Mouse (Mus musculus): ENCODE results near the gene Pla2r1. TPM values are rescaled to one million over a fixed set of nuclear protein-coding genes. Genes with fewer than 3 reads are reported as not detected.

Gene Pla2r1
- polyA plus RNA-seq, 1 experiment from 2014 or later: 1.0 TPM

DNA sequence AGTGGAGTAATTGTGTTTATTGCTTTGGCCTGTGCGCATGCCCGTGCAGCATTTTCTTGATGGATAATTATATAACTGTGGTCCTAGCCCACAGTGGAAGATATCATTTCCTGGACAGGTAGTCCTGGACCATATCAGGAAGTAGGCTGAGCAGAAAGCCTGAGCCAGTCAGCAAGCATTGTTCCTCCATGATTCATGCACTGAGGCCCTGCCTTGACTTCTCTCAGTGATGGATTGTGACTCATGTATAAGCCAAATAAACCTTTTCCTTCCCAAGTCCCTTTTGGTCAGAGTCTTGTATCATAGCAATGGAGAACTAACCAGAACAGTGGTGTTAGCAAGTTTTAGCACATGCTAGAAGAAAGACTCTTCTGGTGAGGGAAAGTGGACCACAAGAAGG lies 3.3 kb downstream of the Pla2r1 start:
- 88% methylated on average over 2 of the region's 2 CpGs for WGBS
- Histone ChIP-seq H3K9me3 (ENCODE audit: control insufficient read depth, low read length) (no peaks in the 10 kb centered on the region), H3K36me3 (ENCODE audit: control insufficient read depth, insufficient read depth, low read length) (no peaks in the 10 kb centered on the region), H3K4me3 (ENCODE audit: low read depth, low read length) (no peak overlapping the region), H3K4me1 (replicated peaks; ENCODE audit: control insufficient read depth, insufficient read depth, low read length) (no peaks in the 10 kb centered on the region; the same call in 1 of the 2 replicates), H3K9ac (ENCODE audit: low read length) (no peak overlapping the region), H3K27me3 (ENCODE audit: control insufficient read depth, insufficient read depth, low read length) (no peaks in the 10 kb centered on the region), H3K27ac (ENCODE audit: low read depth, low read length) (no peak overlapping the region), H3K4me2 (ENCODE audit: low read depth, low read length, severe bottlenecking) (no peak overlapping the region)
- no peak for DNase-seq (ENCODE audit: low spot score)
- no peak for ATAC-seq (replicated peaks; ENCODE audit: low FRiP score)

DNA sequence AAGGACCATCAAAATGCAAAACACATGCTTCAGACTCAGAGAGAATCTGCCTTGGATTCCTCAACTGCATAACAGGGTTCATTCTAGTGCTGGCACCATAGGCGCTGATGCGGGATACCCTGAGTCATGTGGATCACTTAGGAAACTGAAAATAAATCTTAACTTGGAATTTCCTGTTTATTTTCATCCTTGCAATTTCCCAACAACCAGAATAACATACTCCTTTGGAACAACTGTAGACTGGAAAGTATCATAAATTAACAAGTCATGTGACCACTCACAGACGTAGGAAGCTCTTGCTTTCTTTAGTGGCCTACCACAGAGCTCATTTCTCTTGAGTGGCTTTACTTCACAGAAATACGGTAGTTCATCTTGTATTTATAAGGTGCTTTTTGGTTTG lies 7.0 kb downstream of the Pla2r1 start:
- Histone ChIP-seq H3K4me1 (replicated peaks; ENCODE audit: control insufficient read depth, insufficient read depth, low read length) (0 out of 2 replicates have a peak, but pooled peaks cover 2% of the 10 kb centered on the region), H3K4me2 (ENCODE audit: low read depth, low read length, severe bottlenecking) (no peak overlapping the region), H3K27ac (ENCODE audit: low read depth, low read length) (no peak overlapping the region), H3K9me3 (ENCODE audit: control insufficient read depth, low read length) (no peaks in the 10 kb centered on the region), H3K9ac (ENCODE audit: low read length) (no peak overlapping the region), H3K27me3 (ENCODE audit: control insufficient read depth, insufficient read depth, low read length) (no peaks in the 10 kb centered on the region), H3K4me3 (ENCODE audit: low read depth, low read length) (no peak overlapping the region), H3K36me3 (ENCODE audit: control insufficient read depth, insufficient read depth, low read length) (no peaks in the 10 kb centered on the region)
- WGBS: 92% methylated on average over 4 of the region's 4 CpGs
- DNase-seq (ENCODE audit: low spot score) (no peak), ATAC-seq (replicated peaks; ENCODE audit: low FRiP score) (no peak)

DNA sequence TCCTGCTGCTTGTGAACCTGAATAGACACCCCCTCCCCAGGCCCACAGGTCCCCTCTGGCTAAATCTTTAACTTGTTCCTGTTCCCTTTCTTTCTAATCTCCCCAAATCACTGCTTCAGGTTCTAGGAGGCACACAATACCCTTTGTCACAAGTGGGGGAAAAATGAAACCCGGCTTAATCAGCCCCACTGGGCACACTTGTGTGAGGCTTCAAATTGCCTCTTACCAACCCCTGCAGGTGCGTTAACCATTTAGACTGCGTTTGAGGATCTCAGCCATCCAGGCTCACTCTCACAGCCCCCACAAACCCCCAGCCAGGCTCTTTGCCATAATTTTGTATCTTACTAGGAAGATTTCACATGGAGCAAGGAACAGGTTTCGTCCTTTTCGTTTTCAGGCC lies 9.1 kb downstream of the Pla2r1 start:
- DNase-seq (ENCODE audit: low spot score) (no peak), ATAC-seq (replicated peaks; ENCODE audit: low FRiP score) (no peak)
- Histone ChIP-seq H3K27ac (ENCODE audit: low read depth, low read length) (no peak overlapping the region), H3K4me3 (ENCODE audit: low read depth, low read length) (no peak overlapping the region), H3K9ac (ENCODE audit: low read length) (no peak overlapping the region), H3K4me1 (replicated peaks; ENCODE audit: control insufficient read depth, insufficient read depth, low read length) (0 out of 2 replicates have a peak, but pooled peaks cover 2% of the 10 kb centered on the region), H3K27me3 (ENCODE audit: control insufficient read depth, insufficient read depth, low read length) (no peaks in the 10 kb centered on the region), H3K9me3 (ENCODE audit: control insufficient read depth, low read length) (no peaks in the 10 kb centered on the region), H3K36me3 (ENCODE audit: control insufficient read depth, insufficient read depth, low read length) (no peaks in the 10 kb centered on the region), H3K4me2 (ENCODE audit: low read depth, low read length, severe bottlenecking) (no peak overlapping the region)
- 30% methylated on average over 5 of the region's 5 CpGs for WGBS

DNA sequence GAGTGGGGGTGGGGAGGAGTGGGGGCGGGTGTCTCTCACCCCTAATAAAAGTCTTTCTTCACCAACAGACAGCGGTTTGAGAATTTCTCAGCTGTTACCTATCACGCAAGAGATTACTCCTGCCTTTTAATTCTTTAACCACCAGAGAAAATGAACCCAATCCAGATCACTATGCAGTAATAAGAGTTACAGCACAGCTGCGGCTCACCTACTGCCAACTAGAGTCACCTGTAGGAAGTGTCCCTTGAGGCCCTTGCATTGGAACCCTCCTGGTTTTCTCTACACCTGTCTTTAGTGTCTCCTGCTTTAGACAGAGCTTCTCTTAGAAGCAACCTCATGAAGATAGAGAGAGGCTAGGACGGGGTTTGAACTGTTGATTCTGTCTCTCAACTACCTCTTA lies 11.4 kb downstream of the Pla2r1 start:
- Histone ChIP-seq H3K27ac (ENCODE audit: low read depth, low read length) (no peak overlapping the region), H3K36me3 (ENCODE audit: control insufficient read depth, insufficient read depth, low read length) (no peaks in the 10 kb centered on the region), H3K4me3 (ENCODE audit: low read depth, low read length) (no peak overlapping the region), H3K4me1 (replicated peaks; ENCODE audit: control insufficient read depth, insufficient read depth, low read length) (0 out of 2 replicates have a peak, but pooled peaks cover 2% of the 10 kb centered on the region), H3K9me3 (ENCODE audit: control insufficient read depth, low read length) (no peaks in the 10 kb centered on the region), H3K4me2 (ENCODE audit: low read depth, low read length, severe bottlenecking) (no peak overlapping the region), H3K27me3 (ENCODE audit: control insufficient read depth, insufficient read depth, low read length) (no peaks in the 10 kb centered on the region), H3K9ac (ENCODE audit: low read length) (no peak overlapping the region)
- ATAC-seq (replicated peaks; ENCODE audit: low FRiP score) (no peak), DNase-seq (ENCODE audit: low spot score) (no peak)
- WGBS: 60% methylated on average over 5 of the region's 5 CpGs

DNA sequence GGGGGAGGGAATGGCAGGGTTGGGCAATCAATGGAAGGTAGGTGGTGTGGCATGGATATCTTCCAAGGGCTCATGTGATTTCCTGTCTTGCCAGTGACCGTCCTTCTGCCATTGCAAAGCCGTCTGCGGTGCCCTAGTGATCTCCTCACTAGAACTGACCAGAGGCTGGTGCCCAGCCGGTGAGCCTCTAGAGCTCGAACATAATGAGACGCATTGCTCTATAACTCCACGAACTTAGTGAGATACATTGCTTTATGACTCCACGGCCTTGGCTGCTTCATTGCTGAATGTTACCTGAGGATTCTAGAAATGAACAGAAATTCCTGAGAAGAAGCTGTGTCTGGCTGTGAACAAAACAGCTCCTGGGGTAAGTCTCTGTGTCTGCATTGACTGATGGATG lies 12.8 kb downstream of the Pla2r1 start:
- ATAC-seq (replicated peaks; ENCODE audit: low FRiP score) (no peak), DNase-seq (ENCODE audit: low spot score) (no peak)
- no peak overlapping the region for H3K9ac ChIP-seq (ENCODE audit: low read length)
- no peak overlapping the region for H3K27ac ChIP-seq (ENCODE audit: low read depth, low read length)
- 0 out of 2 replicates have a peak, but pooled peaks cover 2% of the 10 kb centered on the region for H3K4me1 ChIP-seq (replicated peaks; ENCODE audit: control insufficient read depth, insufficient read depth, low read length)
- no peaks in the 10 kb centered on the region for H3K9me3 ChIP-seq (ENCODE audit: control insufficient read depth, low read length)
- no peak overlapping the region for H3K4me2 ChIP-seq (ENCODE audit: low read depth, low read length, severe bottlenecking)
- H3K4me3 ChIP-seq (ENCODE audit: low read depth, low read length): no peak overlapping the region
- 93% methylated on average over 8 of the region's 8 CpGs for WGBS
- no peaks in the 10 kb centered on the region for H3K27me3 ChIP-seq (ENCODE audit: control insufficient read depth, insufficient read depth, low read length)
- no peaks in the 10 kb centered on the region for H3K36me3 ChIP-seq (ENCODE audit: control insufficient read depth, insufficient read depth, low read length)

DNA sequence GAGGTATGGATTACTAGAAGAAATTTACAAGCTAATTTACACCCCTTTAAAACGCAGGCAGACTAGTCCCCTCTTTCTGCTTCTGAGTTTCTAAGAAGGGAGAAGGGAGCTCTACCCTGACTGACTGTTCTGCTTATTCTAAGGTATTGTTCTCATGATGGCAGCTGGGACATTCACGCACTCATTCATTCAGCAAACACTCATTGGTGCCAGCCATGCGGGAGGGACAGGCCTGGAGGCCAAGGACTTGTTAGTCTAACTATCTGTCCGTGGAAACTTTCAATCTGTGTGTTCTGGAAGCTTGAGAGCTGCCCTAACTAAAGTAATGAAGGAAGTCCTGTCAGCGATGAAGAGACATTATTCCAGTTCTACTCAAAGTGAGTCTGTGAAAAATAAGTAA lies 14.4 kb downstream of the Pla2r1 start:
- ATAC-seq (replicated peaks; ENCODE audit: low FRiP score): no peak
- no peaks in the 10 kb centered on the region for H3K27me3 ChIP-seq (ENCODE audit: control insufficient read depth, insufficient read depth, low read length)
- no peak for DNase-seq (ENCODE audit: low spot score)
- no peaks in the 10 kb centered on the region for H3K9me3 ChIP-seq (ENCODE audit: control insufficient read depth, low read length)
- no peak overlapping the region for H3K4me3 ChIP-seq (ENCODE audit: low read depth, low read length)
- H3K36me3 ChIP-seq (ENCODE audit: control insufficient read depth, insufficient read depth, low read length): no peaks in the 10 kb centered on the region
- WGBS: 80% methylated on average over 5 of the region's 5 CpGs
- no peak overlapping the region for H3K9ac ChIP-seq (ENCODE audit: low read length)
- no peak overlapping the region for H3K27ac ChIP-seq (ENCODE audit: low read depth, low read length)
- H3K4me2 ChIP-seq (ENCODE audit: low read depth, low read length, severe bottlenecking): no peak overlapping the region
- no peaks in the 10 kb centered on the region for H3K4me1 ChIP-seq (replicated peaks; ENCODE audit: control insufficient read depth, insufficient read depth, low read length)

DNA sequence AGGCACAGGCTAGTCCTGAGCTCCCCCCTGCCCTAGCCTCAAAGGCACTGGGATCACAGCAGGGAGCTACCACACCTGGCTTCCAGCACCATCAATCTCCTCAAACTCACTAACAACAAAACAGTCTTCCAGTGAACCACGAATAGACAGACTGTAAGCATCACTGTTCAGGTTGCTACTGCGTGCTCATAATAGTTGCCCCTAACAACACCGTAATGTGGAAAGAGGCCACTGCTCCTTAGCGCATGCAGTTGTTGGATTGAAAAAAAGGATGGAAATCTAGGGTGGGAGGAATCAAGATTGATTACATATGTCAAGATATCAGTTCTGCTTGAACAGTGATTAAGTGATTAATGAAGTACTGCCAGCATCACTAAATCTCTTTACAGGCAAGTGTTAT lies 14.8 kb downstream of the Pla2r1 start:
- Histone ChIP-seq H3K4me3 (ENCODE audit: low read depth, low read length) (no peak overlapping the region), H3K9ac (ENCODE audit: low read length) (no peak overlapping the region), H3K27ac (ENCODE audit: low read depth, low read length) (no peak overlapping the region), H3K27me3 (ENCODE audit: control insufficient read depth, insufficient read depth, low read length) (no peaks in the 10 kb centered on the region), H3K4me1 (replicated peaks; ENCODE audit: control insufficient read depth, insufficient read depth, low read length) (no peaks in the 10 kb centered on the region), H3K9me3 (ENCODE audit: control insufficient read depth, low read length) (no peaks in the 10 kb centered on the region), H3K4me2 (ENCODE audit: low read depth, low read length, severe bottlenecking) (no peak overlapping the region), H3K36me3 (ENCODE audit: control insufficient read depth, insufficient read depth, low read length) (no peaks in the 10 kb centered on the region)
- 87% methylated on average over 4 of the region's 4 CpGs for WGBS
- ATAC-seq (replicated peaks; ENCODE audit: low FRiP score) (no peak), DNase-seq (ENCODE audit: low spot score) (no peak)

DNA sequence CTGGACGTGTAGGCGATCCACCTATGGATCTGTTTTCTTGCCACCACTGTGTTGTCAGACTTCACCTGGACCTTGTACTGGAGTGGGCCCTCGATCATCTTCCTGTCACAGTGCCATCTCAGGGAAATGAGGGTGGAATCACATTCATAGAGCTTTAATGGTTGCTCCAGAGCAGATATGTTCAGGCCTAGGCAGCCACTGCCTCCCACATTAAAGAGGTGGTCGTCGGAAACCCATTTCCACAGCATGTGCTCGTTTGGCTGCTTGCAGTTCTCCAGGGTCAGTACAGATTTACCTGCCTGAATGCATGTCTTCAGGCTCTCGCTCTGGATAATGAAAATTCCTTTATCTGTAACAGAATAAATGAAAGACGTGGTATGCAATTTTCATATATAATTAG lies 18.4 kb downstream of the Pla2r1 start:
- no peaks in the 10 kb centered on the region for H3K4me1 ChIP-seq (replicated peaks; ENCODE audit: control insufficient read depth, insufficient read depth, low read length)
- no peak overlapping the region for H3K4me2 ChIP-seq (ENCODE audit: low read depth, low read length, severe bottlenecking)
- H3K36me3 ChIP-seq (ENCODE audit: control insufficient read depth, insufficient read depth, low read length): no peaks in the 10 kb centered on the region
- H3K4me3 ChIP-seq (ENCODE audit: low read depth, low read length): no peak overlapping the region
- H3K9me3 ChIP-seq (ENCODE audit: control insufficient read depth, low read length): no peaks in the 10 kb centered on the region
- H3K9ac ChIP-seq (ENCODE audit: low read length): no peak overlapping the region
- 82% methylated on average over 8 of the region's 8 CpGs for WGBS
- no peak for DNase-seq (ENCODE audit: low spot score)
- H3K27me3 ChIP-seq (ENCODE audit: control insufficient read depth, insufficient read depth, low read length): no peaks in the 10 kb centered on the region
- no peak overlapping the region for H3K27ac ChIP-seq (ENCODE audit: low read depth, low read length)
- no peak for ATAC-seq (replicated peaks; ENCODE audit: low FRiP score)

DNA sequence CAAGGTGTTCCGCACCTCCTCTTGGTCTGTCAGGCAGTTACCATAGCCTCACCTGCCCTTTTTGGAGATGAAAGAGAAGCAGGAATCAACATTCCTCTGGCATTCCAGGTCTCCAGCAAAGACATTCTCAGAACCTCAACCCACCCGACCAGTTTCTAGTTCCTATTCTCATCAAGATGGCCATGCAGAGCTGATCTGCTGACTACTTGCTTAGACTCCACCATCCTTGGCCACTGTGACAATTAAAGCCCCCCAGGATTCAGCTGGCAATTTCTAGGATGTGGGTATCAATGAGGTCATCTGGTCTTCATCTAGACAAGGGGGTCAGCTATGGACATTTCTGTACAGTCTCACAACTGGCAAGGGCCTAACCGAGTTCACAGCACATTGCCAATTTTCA lies 20.1 kb downstream of the Pla2r1 start:
- H3K4me3 ChIP-seq (ENCODE audit: low read depth, low read length): no peak overlapping the region
- H3K4me2 ChIP-seq (ENCODE audit: low read depth, low read length, severe bottlenecking): no peak overlapping the region
- no peaks in the 10 kb centered on the region for H3K27me3 ChIP-seq (ENCODE audit: control insufficient read depth, insufficient read depth, low read length)
- H3K4me1 ChIP-seq (replicated peaks; ENCODE audit: control insufficient read depth, insufficient read depth, low read length): no peaks in the 10 kb centered on the region
- no peaks in the 10 kb centered on the region for H3K36me3 ChIP-seq (ENCODE audit: control insufficient read depth, insufficient read depth, low read length)
- DNase-seq (ENCODE audit: low spot score) (no peak), ATAC-seq (replicated peaks; ENCODE audit: low FRiP score) (no peak)
- 91% methylated on average over 3 of the region's 3 CpGs for WGBS
- H3K27ac ChIP-seq (ENCODE audit: low read depth, low read length): no peak overlapping the region
- no peaks in the 10 kb centered on the region for H3K9me3 ChIP-seq (ENCODE audit: control insufficient read depth, low read length)
- H3K9ac ChIP-seq (ENCODE audit: low read length): no peak overlapping the region

Data from forebrain, embryonic 11.5 days (tissue).